Mouse (Mus musculus): Measurements from ENCODE around the gene Myadml2. TPM values are rescaled to one million over a fixed set of nuclear protein-coding genes. Genes with fewer than 3 reads are reported as not detected.
A peak's percentile ranks its signal among the peaks of the same experiment; 100 is the strongest.
"Not testable (repeated sequence)": the region's sequence is repeated elsewhere in the genome, so short reads cannot be mapped to it uniquely, and the experiment has no call there.

The Myadml2 gene
- polyA plus RNA-seq, 1 experiment from 2014 or later, result not detected

DNA sequence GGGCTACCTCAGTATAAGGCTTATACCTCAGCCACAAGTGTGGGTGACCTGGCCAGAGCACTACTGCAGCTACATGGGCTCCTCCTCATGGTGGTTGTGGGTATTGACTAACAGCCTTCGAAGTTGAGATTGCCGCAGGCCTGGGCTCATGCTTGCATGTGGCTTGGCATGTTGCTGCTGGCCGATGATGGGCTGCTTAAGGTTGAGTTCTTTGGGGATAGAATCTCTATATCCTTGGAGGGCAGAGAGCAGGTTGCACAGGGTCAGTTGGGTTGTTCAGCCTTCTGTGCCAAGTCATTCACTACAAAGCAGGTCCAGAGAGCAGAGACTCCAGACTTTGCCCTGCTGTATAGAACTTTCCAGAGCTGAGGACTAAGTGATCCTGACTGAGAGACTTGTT lies 32.0 kb upstream of the Myadml2 start:
- H3K27ac ChIP-seq (replicated peaks), result no peak overlapping the region
- H3K36me3 ChIP-seq, result peaks cover 95% of the 10 kb centered on the region
- DNase-seq (ENCODE audit: low spot score), result no peak
- no peaks in the 10 kb centered on the region for H3K4me1 ChIP-seq
- H3K27me3 ChIP-seq (ENCODE audit: low read depth, poor library complexity, severe bottlenecking), result no peaks in the 10 kb centered on the region
- H3K9me3 ChIP-seq (replicated peaks), result no peaks in the 10 kb centered on the region
- H3K4me3 ChIP-seq, result no peak overlapping the region
- 64% methylated on average over 3 of the region's 3 CpGs for WGBS

- 90% methylated on average over 4 of the region's 4 CpGs for WGBS
- DNase-seq (ENCODE audit: low spot score), result no peak
- Histone ChIP-seq H3K4me3 (no peak overlapping the region), H3K4me1 (peaks cover 23% of the 10 kb centered on the region), H3K27ac (replicated peaks) (no peak overlapping the region), H3K36me3 (peaks cover 69% of the 10 kb centered on the region), H3K27me3 (ENCODE audit: low read depth, poor library complexity, severe bottlenecking) (no peaks in the 10 kb centered on the region), H3K9me3 (replicated peaks) (no peaks in the 10 kb centered on the region)
Observed at GRCm38 (mm10) chr11:120676951-120677350, 29.0 kb upstream of the Myadml2 start.

- 84% methylated on average over 5 of the region's 5 CpGs for WGBS
- Histone ChIP-seq H3K4me1 (peaks cover 23% of the 10 kb centered on the region), H3K36me3 (peaks cover 58% of the 10 kb centered on the region)
- not testable (repeated sequence) for H3K9me3 ChIP-seq (replicated peaks); H3K4me3 ChIP-seq; H3K27ac ChIP-seq (replicated peaks); DNase-seq (ENCODE audit: low spot score); H3K27me3 ChIP-seq (ENCODE audit: low read depth, poor library complexity, severe bottlenecking)
Observed at GRCm38 (mm10) chr11:120675875-120676274, 27.9 kb upstream of the Myadml2 start.

DNA sequence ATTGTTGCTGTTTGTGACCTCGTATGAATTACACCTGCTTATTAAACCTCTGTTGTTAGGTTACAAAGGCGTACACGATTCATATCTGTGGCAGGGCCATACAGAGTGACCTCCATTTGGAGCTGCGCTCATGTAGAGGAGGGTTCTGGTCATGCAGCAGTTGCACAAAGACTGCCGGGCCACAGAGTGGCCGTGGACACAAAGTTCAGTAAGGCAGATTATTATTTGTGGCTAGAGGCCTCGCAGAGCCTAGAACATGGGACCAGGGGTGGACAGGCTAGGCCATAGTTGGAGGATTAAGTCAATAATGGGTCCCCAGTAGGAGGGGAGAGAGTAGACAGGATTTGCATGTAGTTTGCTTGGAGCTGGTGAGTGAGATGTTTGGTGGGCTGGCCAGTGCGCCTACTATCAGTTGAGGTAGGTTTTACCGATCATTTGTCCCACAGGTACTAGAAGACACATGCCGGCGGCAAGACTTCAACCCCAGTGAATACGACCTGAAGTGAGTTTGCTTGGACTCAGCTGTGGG lies 25.7 kb upstream of the Myadml2 start:
- Histone ChIP-seq H3K27ac (replicated peaks) (peak overlapping the region; percentile 99), H3K36me3 (peaks cover 36% of the 10 kb centered on the region), H3K4me1 (peaks cover 23% of the 10 kb centered on the region), H3K27me3 (ENCODE audit: low read depth, poor library complexity, severe bottlenecking) (no peaks in the 10 kb centered on the region), H3K4me3 (peak overlapping the region; percentile 80), H3K9me3 (replicated peaks) (no peaks in the 10 kb centered on the region)
- DNase-seq (ENCODE audit: low spot score), result no peak
- 44% methylated on average over 12 of the region's 12 CpGs for WGBS

DNA sequence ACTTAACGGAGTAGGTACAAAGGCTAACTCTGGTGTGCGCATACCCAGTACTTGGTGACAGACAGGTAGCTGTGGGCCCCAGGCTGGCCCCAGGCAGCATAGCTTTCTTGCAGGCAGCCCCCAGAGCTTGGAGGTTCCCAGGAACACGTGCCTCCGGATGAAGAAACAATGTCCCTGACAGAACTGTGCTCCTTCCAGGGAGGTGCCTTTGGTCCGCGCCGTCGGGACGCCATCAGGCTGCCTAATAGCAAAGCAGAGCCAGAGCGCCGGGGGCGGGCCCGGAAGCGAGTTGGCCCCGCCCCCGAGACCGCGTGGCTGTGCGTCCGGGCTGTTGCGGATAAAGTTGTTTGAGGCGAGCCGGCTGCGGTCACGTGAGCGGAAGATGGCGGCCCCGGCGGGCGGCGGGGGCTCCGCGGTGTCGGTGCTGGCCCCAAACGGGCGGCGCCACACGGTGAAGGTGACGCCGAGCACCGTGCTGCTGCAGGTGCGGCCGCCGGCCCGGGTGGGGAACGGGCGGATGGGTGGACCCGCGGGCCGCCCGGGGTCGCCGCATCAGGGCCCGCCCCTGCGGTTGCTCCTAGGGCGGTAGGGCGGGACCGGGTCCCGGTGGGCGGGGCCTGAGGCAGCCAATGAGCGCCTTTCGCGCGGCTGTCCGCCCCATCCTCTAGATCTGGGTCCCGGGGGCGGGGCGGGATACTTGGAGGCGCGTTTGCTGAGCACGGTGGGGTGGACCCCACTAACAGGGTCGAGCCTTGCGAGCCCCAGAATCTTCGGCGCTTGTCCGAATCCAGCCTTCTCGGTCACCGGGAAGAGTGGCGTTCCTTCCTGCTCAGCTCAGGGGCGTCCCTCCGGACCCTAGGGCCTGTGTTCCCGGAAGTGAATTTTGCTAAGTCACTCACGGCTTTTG lies 25.0 kb upstream of the Myadml2 start, which contains the start of gene Aspscr1:
Gene Aspscr1, plus strand, starts transcription at position 287 of the 907 bp plus-strand sequence.
- Histone ChIP-seq H3K4me1 (peaks cover 23% of the 10 kb centered on the region), H3K27me3 (ENCODE audit: low read depth, poor library complexity, severe bottlenecking) (no peaks in the 10 kb centered on the region), H3K36me3 (peaks cover 28% of the 10 kb centered on the region), H3K9me3 (replicated peaks) (no peaks in the 10 kb centered on the region), H3K27ac (replicated peaks) (peak within 1 kb of the TSS; percentile 99), H3K4me3 (peak within 1 kb of the TSS; percentile 80)
- peak; percentile 94 for DNase-seq (ENCODE audit: low spot score)
- 2% methylated on average over 83 of the region's 83 CpGs for WGBS

- 14% methylated on average over 3 of the region's 3 CpGs for WGBS
- DNase-seq (ENCODE audit: low spot score), result no peak
- H3K27me3 ChIP-seq (ENCODE audit: low read depth, poor library complexity, severe bottlenecking), result peaks cover 50% of the 10 kb centered on the region
- no peaks in the 10 kb centered on the region for H3K9me3 ChIP-seq (replicated peaks)
- H3K36me3 ChIP-seq, result no peaks in the 10 kb centered on the region
- H3K4me1 ChIP-seq, result peaks cover 18% of the 10 kb centered on the region
- H3K27ac ChIP-seq (replicated peaks), result no peak overlapping the region
- H3K4me3 ChIP-seq, result no peak overlapping the region
Observed at GRCm38 (mm10) chr11:120666617-120667016, 18.7 kb upstream of the Myadml2 start.

GRCm38 (mm10) chr11:120665406-120665805 lies 17.4 kb upstream of the Myadml2 start:
- peaks cover 28% of the 10 kb centered on the region for H3K4me1 ChIP-seq
- H3K36me3 ChIP-seq, result no peaks in the 10 kb centered on the region
- no peaks in the 10 kb centered on the region for H3K9me3 ChIP-seq (replicated peaks)
- H3K27ac ChIP-seq (replicated peaks), result no peak overlapping the region
- WGBS, result 86% methylated on average over 3 of the region's 3 CpGs
- no peak for DNase-seq (ENCODE audit: low spot score)
- no peak overlapping the region for H3K4me3 ChIP-seq
- H3K27me3 ChIP-seq (ENCODE audit: low read depth, poor library complexity, severe bottlenecking), result peaks cover 62% of the 10 kb centered on the region

DNA sequence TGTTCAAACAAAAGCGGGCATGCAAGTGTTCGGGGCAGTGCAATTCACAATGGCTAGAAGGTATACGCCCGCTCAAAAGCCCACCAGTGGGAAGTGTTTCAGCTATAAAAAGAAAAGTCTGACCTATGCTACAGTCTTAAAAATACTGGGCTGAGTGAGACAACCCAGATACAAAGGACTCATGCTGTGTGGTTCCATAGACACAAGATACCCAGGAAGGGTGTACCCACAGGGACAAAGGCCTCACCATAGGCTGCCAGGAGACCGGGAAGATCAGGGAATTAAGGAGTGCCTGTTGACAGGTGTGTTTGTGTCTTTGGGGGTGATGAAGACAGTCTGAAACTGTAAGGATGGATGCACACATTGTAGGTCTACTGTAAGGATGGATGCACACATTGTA lies 15.8 kb upstream of the Myadml2 start:
- Histone ChIP-seq H3K36me3 (no peaks in the 10 kb centered on the region), H3K4me3 (no peak overlapping the region), H3K4me1 (peaks cover 45% of the 10 kb centered on the region), H3K27ac (replicated peaks) (no peak overlapping the region), H3K27me3 (ENCODE audit: low read depth, poor library complexity, severe bottlenecking) (peaks cover 79% of the 10 kb centered on the region), H3K9me3 (replicated peaks) (no peaks in the 10 kb centered on the region)
- WGBS, result 71% methylated on average over 5 of the region's 5 CpGs
- DNase-seq (ENCODE audit: low spot score), result no peak

- H3K4me1 ChIP-seq, result peaks cover 47% of the 10 kb centered on the region
Observed at GRCm38 (mm10) chr11:120662759-120663158, 14.8 kb upstream of the Myadml2 start.

DNA sequence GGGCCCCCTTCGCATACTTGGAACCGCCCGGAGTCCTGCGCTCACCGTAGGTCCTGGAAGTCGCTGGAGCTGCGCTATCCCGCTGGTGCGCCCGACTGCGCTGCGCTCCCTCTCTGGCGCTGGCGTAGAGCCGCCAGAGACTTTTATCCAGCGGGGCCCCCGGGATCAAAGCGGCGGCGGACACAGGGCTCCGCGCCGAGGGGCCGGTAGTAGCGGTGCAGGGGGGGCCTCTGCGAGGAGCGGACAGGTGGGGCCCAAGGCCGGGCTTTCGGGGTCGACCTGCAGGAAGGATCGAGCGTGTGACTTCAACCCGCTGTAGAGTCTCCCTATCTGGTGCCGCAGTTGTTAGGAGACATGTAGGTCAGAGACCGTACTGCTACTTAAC lies 13.1 kb upstream of the Myadml2 start, which contains the start of gene Notum:
Gene Notum, minus strand, starts transcription at position 100 of the 385 bp plus-strand sequence.
- under 1% methylated on average over 35 of the region's 35 CpGs for WGBS
- Histone ChIP-seq H3K27me3 (ENCODE audit: low read depth, poor library complexity, severe bottlenecking) (peaks cover 99% of the 10 kb centered on the region), H3K4me3 (peak within 1 kb of the TSS; percentile 53), H3K27ac (replicated peaks) (peak within 1 kb of the TSS; percentile 69), H3K9me3 (replicated peaks) (no peaks in the 10 kb centered on the region), H3K36me3 (no peaks in the 10 kb centered on the region), H3K4me1 (peaks cover 38% of the 10 kb centered on the region)
- DNase-seq (ENCODE audit: low spot score), result no peak

More at GRCm38 (mm10) chr11:120662759-120663158, 14.8 kb upstream of the Myadml2 start:
- H3K36me3 ChIP-seq, result no peaks in the 10 kb centered on the region
- no peak for DNase-seq (ENCODE audit: low spot score)
- H3K9me3 ChIP-seq (replicated peaks), result no peaks in the 10 kb centered on the region
- H3K4me3 ChIP-seq, result no peak overlapping the region
- no peak overlapping the region for H3K27ac ChIP-seq (replicated peaks)
- 37% methylated on average over 6 of the region's 6 CpGs for WGBS
- H3K27me3 ChIP-seq (ENCODE audit: low read depth, poor library complexity, severe bottlenecking), result peaks cover 88% of the 10 kb centered on the region

DNA sequence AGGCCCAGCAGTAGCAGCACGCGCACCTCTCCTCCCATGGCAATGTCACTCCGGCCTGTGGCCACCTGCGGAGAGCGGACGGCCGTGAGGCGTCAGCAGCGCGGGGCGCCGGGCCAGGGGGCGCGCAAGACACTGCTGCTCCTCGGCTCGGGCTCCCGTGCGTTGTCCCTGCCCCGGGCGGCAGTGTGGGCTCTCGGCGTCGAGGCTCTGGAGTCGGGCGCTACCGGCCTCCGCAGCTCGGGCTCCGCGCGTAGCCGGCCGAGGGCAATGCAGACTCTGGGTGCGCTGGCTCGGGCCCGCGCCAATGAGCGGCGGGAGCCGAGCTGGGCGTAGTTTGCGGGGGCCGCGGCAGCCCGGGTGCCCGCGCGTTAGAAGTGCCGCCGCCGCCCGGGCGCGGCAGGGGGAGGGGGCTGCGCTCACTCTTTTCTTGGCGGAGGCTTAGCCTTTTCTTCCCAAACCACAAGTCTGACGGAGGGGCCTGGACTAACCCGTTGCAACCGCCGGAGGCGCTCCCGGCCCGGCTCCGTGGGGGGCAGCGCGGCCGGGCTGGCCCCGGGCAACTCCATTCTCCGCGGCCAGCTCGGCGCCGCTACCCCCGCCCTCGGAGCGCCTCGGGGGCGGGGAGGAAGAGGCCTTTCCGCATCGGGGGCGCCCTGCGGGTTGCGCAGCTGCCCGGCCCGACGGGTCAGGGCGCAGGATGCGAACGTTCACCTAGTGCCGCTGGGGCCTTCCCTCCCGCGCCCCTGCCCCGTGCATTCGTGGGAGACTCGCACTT lies 12.5 kb upstream of the Myadml2 start:
- DNase-seq (ENCODE audit: low spot score), result peak; percentile 67
- H3K4me1 ChIP-seq, result peaks cover 36% of the 10 kb centered on the region
- under 1% methylated on average over 95 of the region's 95 CpGs for WGBS
- no peaks in the 10 kb centered on the region for H3K9me3 ChIP-seq (replicated peaks)
- H3K27me3 ChIP-seq (ENCODE audit: low read depth, poor library complexity, severe bottlenecking), result peaks cover 99% of the 10 kb centered on the region
- peak overlapping the region; percentile 53 for H3K4me3 ChIP-seq
- H3K27ac ChIP-seq (replicated peaks), result peak overlapping the region; percentile 69
- H3K36me3 ChIP-seq, result no peaks in the 10 kb centered on the region

DNA sequence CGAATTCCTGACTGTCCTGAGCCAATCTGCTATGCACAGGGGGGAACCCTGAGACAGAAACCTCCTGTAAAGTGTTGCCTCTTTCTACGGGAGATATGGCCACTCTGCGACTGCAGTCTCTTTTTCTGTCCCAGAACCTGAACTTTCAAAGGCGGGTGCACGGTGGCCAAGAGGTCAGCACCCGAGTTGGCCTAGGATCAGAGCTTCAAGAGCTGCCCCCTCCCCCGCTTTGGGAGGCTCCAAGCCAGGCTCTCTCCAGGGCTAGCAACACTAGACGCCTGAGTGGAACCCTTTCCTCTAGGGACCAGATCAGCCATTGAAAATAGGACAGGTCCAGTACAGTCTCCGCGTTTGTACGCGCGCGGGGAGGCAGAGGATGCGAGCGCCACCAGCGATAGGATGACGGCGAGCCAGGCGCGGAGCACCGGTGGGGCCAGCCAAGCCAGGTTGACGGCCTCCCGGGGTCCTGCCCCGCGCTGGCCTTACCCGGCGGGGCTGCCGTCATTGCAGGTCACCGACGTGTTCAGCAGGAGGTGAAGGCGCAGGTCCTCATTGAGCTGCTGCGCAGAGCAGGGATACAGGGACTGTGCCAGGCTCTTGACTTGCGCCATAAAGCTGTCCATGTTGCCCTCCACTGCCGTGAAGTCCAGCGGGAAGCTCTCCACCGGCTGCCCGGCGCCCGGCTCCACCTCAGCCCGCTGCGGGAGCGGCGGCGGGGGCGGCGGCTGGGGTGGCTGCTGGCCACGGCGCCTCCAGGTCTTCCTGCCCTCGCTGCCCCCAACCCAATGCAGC lies 11.7 kb upstream of the Myadml2 start:
- Histone ChIP-seq H3K4me3 (peak overlapping the region; percentile 53), H3K27ac (replicated peaks) (peak overlapping the region; percentile 69; the same call in 1 of the 2 replicates), H3K27me3 (ENCODE audit: low read depth, poor library complexity, severe bottlenecking) (peaks cover 93% of the 10 kb centered on the region), H3K9me3 (replicated peaks) (no peaks in the 10 kb centered on the region), H3K36me3 (no peaks in the 10 kb centered on the region), H3K4me1 (peaks cover 33% of the 10 kb centered on the region)
- 3% methylated on average over 50 of the region's 50 CpGs for WGBS
- DNase-seq (ENCODE audit: low spot score), result no peak
